Mouse (Mus musculus) lung, adult 10 weeks (tissue): ENCODE measurements around the gene Gm15013. TPM values are rescaled to one million over a fixed set of nuclear protein-coding genes. Genes with fewer than 3 reads are reported as not detected.

Source experiments
- polyA plus RNA-seq: library from polyadenylated mRNA; stranded (reverse); fragments of 350-450 nt; fragmentation: Illumina TruSeq; extraction: RNeasy Lipid Tissue Mini Kit (QIAGEN cat#74804); gene quantifications from one replicate; pipeline ENCODE4 v1.2.3, GENCODE M21; 2014; ENCODE audit warnings: low read depth, low replicate concordance; ENCODE audit not compliant: insufficient read depth

Gm15013 gene
- not detected for polyA plus RNA-seq

DNA sequence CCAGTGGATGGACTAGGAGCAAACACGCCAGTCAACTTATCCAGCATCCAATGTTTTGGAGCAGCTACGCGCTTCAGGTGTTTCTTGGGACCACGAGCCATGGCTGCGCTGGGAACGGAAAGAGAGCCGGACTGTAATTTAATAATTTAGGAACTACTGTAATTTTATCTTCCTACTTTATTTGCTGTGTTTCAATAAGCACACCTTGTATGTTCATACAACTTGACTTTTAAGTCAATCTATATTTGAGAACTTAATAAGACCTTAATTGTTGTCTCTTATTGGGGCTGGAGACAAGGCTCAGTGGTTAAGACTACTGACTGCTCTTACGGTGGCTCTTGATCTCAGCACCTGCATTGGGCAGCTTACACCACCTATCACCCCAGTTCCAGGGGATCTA, at the start of gene Gm15013:
Gene Gm15013 (minus strand): TSS at position 101 of the 400 bp plus-strand sequence.

DNA sequence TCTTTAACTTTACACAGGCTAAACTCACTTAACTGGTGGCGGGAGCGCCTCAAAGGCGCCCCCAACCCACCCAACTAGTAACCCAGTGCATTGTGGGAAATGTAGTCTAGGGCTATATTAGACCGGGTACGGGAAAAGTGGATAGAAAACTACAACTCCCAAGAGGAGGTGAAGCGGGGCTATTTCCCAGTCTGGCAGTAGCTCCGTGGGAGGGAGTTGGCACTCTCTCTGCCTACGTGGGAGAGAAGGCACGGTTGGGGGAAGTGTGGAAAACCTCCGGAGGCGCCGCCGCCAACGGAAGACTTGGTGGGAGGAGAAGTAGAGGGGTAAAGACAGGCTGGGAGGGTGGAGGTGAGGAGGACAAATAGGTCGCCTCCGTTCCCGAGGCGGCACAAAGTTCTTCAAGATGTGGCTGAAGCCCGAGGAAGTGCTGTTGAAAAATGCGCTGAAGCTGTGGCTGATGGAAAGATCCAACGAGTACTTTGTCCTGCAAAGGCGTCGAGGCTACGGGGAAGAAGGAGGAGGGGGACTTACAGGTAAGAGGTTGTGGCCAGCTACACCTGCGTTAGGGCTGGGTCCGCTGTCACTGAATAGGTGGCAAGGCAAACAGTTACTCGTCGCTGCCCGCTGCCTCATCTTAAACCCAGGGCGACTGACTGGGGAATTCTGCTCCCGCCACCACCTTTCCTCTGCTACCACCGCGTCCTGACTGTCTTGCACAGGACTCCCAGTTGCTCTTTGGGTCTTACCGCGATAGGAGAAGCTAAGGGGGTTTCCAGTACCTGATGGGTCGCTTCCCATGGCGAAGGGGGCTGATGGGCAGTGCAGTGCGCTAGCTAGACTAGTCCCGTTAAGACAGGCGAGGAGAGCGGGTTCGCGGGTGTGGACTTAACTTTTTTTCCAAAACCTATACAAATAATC, 29.2 kb downstream of the Gm15013 start, which contains the start of gene Tbc1d8b:
Gene Tbc1d8b (plus strand): TSS at position 222 of the 921 bp plus-strand sequence.

Other genes starting within 250 kb of the Gm15013 start
- 0.21 TPM for gene D330045A20Rik, start 234.1 kb downstream of the Gm15013 start, polyA plus RNA-seq
- 5.9 TPM for gene Rnf128, start 151.2 kb downstream of the Gm15013 start, polyA plus RNA-seq
- gene Tbc1d8b, start 29.5 kb downstream of the Gm15013 start, polyA plus RNA-seq = 4.1 TPM
- gene Ripply1, start 67.9 kb upstream of the Gm15013 start, polyA plus RNA-seq = not detected
- 0.35 TPM for gene Cldn2, start 86.3 kb upstream of the Gm15013 start, polyA plus RNA-seq
- 2.7 TPM for gene Morc4, start 157.2 kb upstream of the Gm15013 start, polyA plus RNA-seq